Mouse (Mus musculus) regulatory T cell (primary cell): Measurements from ENCODE around the gene Gm47189.

Experiments used
- in situ Hi-C: fragments of 300-600 bp; cut with MboI, MseI; formaldehyde crosslinking; loops from one replicate; pipeline ENCODE4 v1.15.1; 2025; ENCODE audit warnings: high pct_unique_total_duplicates

Gm47189 gene

GRCm38 (mm10) chr14:41772341-41772740, at the start of gene Gm47189:
Gene Gm47189 (minus strand): TSS chr14:41772441.
- in situ Hi-C loops: loop anchor here (25.0 kb wide), 3 partner anchors 135 to 285 kb away; partner anchors contain the start of genes Gm3486, Gm3676 and Gm6401

- in situ Hi-C loops: loop anchor here (25.0 kb wide), 3 partner anchors 119 to 269 kb away; partner anchors contain the start of genes Gm3486, Gm3676 and Gm6401
These were observed 16.3 kb downstream of the Gm47189 start for GRCm38 (mm10) chr14:41755931-41756330.

- in situ Hi-C loops: loop anchor here (25.0 kb wide), 3 partner anchors 113 to 263 kb away; partner anchors contain the start of genes Gm3486, Gm3676 and Gm6401
These were observed 21.7 kb downstream of the Gm47189 start, which contains the start of gene Gm7929 for GRCm38 (mm10) chr14:41750514-41750913. Gene Gm7929 (minus strand): TSS chr14:41750614.

- in situ Hi-C loops: loop anchor here (25.0 kb wide), 2 partner anchors 414 to 1339 kb away; no protein-coding TSS in a partner anchor
These were observed 48.8 kb downstream of the Gm47189 start for GRCm38 (mm10) chr14:41723437-41723836.

- in situ Hi-C loops: loop anchor here (5.0 to 25.0 kb wide), 3 partner anchors 290 to 1345 kb away; no protein-coding TSS in a partner anchor
These were observed 55.1 kb downstream of the Gm47189 start for GRCm38 (mm10) chr14:41717180-41717579.
